Mouse (Mus musculus) activated CD4-positive, CD25-positive, alpha-beta regulatory T cell, adult 4 months (primary cell): Measurements from ENCODE around the gene Patl2. TPM values are rescaled to one million over a fixed set of nuclear protein-coding genes. Genes with fewer than 3 reads are reported as not detected.
A peak's percentile ranks its signal among the peaks of the same experiment; 100 is the strongest.
"Not testable (repeated sequence)": the region's sequence is repeated elsewhere in the genome, so short reads cannot be mapped to it uniquely, and the experiment has no call there.

ENCODE experiments used
- ATAC-seq: one replicate; pipeline ENCODE4 v1.8.0; 2017
- polyA plus RNA-seq, 2 experiments: library from polyadenylated mRNA; unstranded; fragments of 100-300 nt; shearing (Covaris generic); gene quantifications; one replicate each; pipeline ENCODE4 v1.2.1; 2017

The Patl2 gene
- polyA plus RNA-seq, 2 experiments from 2014 or later, result 0.38 to 0.90 TPM

GRCm38 (mm10) chr2:122141332-122141967 is 44.5 kb downstream of the Patl2 start:
- no peak for ATAC-seq

- no peak for ATAC-seq
These were observed 45.2 kb downstream of the Patl2 start for GRCm38 (mm10) chr2:122140815-122141214.

- peak; percentile 83 for ATAC-seq
These were observed 48.0 kb downstream of the Patl2 start for GRCm38 (mm10) chr2:122137839-122138465.

GRCm38 (mm10) chr2:122132618-122133017 is 53.4 kb downstream of the Patl2 start:
- no peak for ATAC-seq

- ATAC-seq, result no peak
These were observed 53.9 kb downstream of the Patl2 start for GRCm38 (mm10) chr2:122132078-122132477.

- no peak for ATAC-seq
These were observed 58.4 kb downstream of the Patl2 start for GRCm38 (mm10) chr2:122127635-122128034.

- peak; percentile 50 for ATAC-seq
These were observed 59.1 kb downstream of the Patl2 start for GRCm38 (mm10) chr2:122126765-122127347.

- peak; percentile 57 for ATAC-seq
These were observed 60.1 kb downstream of the Patl2 start for GRCm38 (mm10) chr2:122125680-122126572.

GRCm38 (mm10) chr2:122117961-122118958 is 67.7 kb downstream of the Patl2 start, which contains the start of gene Spg11:
Gene Spg11 (minus strand): TSS chr2:122118386.
- peak; percentile 99 for ATAC-seq

GRCm38 (mm10) chr2:122116888-122117287 is 69.1 kb downstream of the Patl2 start:
- ATAC-seq, result no peak

- ATAC-seq, result no peak
These were observed 76.3 kb downstream of the Patl2 start for GRCm38 (mm10) chr2:122109714-122110113.

- no peak for ATAC-seq
These were observed 77.9 kb downstream of the Patl2 start for GRCm38 (mm10) chr2:122108101-122108500.

- peak; percentile 80 for ATAC-seq
These were observed 83.9 kb downstream of the Patl2 start for GRCm38 (mm10) chr2:122102070-122102469.

GRCm38 (mm10) chr2:122097686-122098085 is 88.3 kb downstream of the Patl2 start:
- not testable (repeated sequence) for ATAC-seq

- no peak for ATAC-seq
These were observed 92.1 kb downstream of the Patl2 start for GRCm38 (mm10) chr2:122093844-122094243.

GRCm38 (mm10) chr2:122086446-122086845 is 99.5 kb downstream of the Patl2 start:
- no peak for ATAC-seq

- no peak for ATAC-seq
These were observed 104.1 kb downstream of the Patl2 start for GRCm38 (mm10) chr2:122081728-122082456.
